Mouse (Mus musculus): ENCODE measurements around the gene Mindy3.

- no peak for TF ChIP-seq CTCF (IDR thresholded peaks at IDR 0.05; ENCODE audit: low read depth)
- no peak for TF ChIP-seq EP300 (optimal IDR thresholded peaks at IDR 0.05)
Measured at GRCm38 (mm10) chr2:12354837-12355236, 64.4 kb downstream of the Mindy3 start.
